Mouse (Mus musculus): ENCODE results near the gene Senp5. TPM values are rescaled to one million over a fixed set of nuclear protein-coding genes. Genes with fewer than 3 reads are reported as not detected.
"Not testable (repeated sequence)": the region's sequence is repeated elsewhere in the genome, so short reads cannot be mapped to it uniquely, and the experiment has no call there.

Gene Senp5
- polyA plus RNA-seq, 1 experiment from 2014 or later, result 17.2 TPM

GRCm38 (mm10) chr16:31979501-31979900, 23.6 kb downstream of the Senp5 start:
- Histone ChIP-seq H3K4me1 (no peaks in the 10 kb centered on the region), H3K36me3 (peaks cover 41% of the 10 kb centered on the region), H3K4me3 (no peak overlapping the region), H3K4me2 (replicated peaks) (no peak overlapping the region), H3K9ac (replicated peaks) (no peak overlapping the region), H3K27ac (replicated peaks) (no peak overlapping the region), H3K27me3 (no peaks in the 10 kb centered on the region), H3K9me3 (no peaks in the 10 kb centered on the region)
- ATAC-seq (replicated peaks), result no peak
- WGBS, result 96% methylated on average over 3 of the region's 3 CpGs

GRCm38 (mm10) chr16:31975258-31975657, 27.8 kb downstream of the Senp5 start:
- H3K9ac ChIP-seq (replicated peaks), result no peak overlapping the region
- H3K27ac ChIP-seq (replicated peaks), result no peak overlapping the region
- H3K36me3 ChIP-seq, result peaks cover 30% of the 10 kb centered on the region
- no peaks in the 10 kb centered on the region for H3K27me3 ChIP-seq
- no peak for ATAC-seq (replicated peaks)
- no peak overlapping the region for H3K4me3 ChIP-seq
- H3K9me3 ChIP-seq, result no peaks in the 10 kb centered on the region
- 94% methylated on average over 4 of the region's 4 CpGs for WGBS
- H3K4me2 ChIP-seq (replicated peaks), result no peak overlapping the region
- H3K4me1 ChIP-seq, result no peaks in the 10 kb centered on the region

- 78% methylated on average over 7 of the region's 7 CpGs for WGBS
- H3K27ac ChIP-seq (replicated peaks), result peak overlapping the region; percentile 65
- ATAC-seq (replicated peaks), result 0 out of 2 replicates have a peak, but pooled peaks have one; percentile 38
- no peaks in the 10 kb centered on the region for H3K27me3 ChIP-seq
- peaks cover 3% of the 10 kb centered on the region; the same call in 1 of the 2 replicates for H3K4me1 ChIP-seq
- H3K4me3 ChIP-seq, result no peak overlapping the region
- H3K9ac ChIP-seq (replicated peaks), result no peak overlapping the region
- H3K4me2 ChIP-seq (replicated peaks), result no peak overlapping the region
- peaks cover 76% of the 10 kb centered on the region for H3K36me3 ChIP-seq
- H3K9me3 ChIP-seq, result no peaks in the 10 kb centered on the region
Observed at GRCm38 (mm10) chr16:31963224-31963623, 39.9 kb downstream of the Senp5 start.

- H3K9ac ChIP-seq (replicated peaks), result peak within 1 kb of the TSS; percentile 77
- no peaks in the 10 kb centered on the region for H3K9me3 ChIP-seq
- ATAC-seq (replicated peaks), result peak; percentile 94
- H3K27ac ChIP-seq (replicated peaks), result peak within 1 kb of the TSS; percentile 90
- H3K4me1 ChIP-seq, result peaks cover 42% of the 10 kb centered on the region
- H3K36me3 ChIP-seq, result peaks cover 6% of the 10 kb centered on the region; the same call in 1 of the 2 replicates
- peak within 1 kb of the TSS; percentile 80 for H3K4me3 ChIP-seq
- under 1% methylated on average over 50 of the region's 55 CpGs for WGBS
- peak within 1 kb of the TSS; percentile 81 for H3K4me2 ChIP-seq (replicated peaks)
- no peaks in the 10 kb centered on the region for H3K27me3 ChIP-seq
Observed at GRCm38 (mm10) chr16:31948345-31948774, 54.7 kb downstream of the Senp5 start, which contains the start of the genes 0610012G03Rik and Ncbp2. Gene 0610012G03Rik, minus strand, starts transcription at chr16:31948494. Gene Ncbp2, plus strand, starts transcription at chr16:31948513.

DNA sequence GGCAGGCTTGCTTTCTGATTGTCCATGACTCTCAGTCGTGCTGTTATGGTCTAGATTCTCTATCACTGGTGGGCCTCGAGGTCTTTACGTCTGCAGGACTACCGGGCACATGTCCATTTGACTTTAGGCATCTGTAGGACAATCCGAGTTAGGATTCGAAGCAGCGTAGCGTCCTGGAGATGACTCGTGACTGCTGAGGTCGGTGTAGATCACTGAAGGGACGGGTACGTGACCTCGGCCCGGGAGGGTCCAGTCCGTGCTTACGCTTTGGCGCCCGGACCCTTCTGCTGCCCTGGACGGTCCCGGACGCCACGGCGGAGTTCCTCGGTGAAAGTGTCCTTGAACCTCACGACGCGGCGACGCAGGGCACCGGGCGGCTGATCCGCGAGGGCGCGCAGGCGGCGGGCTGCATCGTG, 55.2 kb downstream of the Senp5 start:
- H3K4me1 ChIP-seq, result peaks cover 42% of the 10 kb centered on the region
- under 1% methylated on average over 38 of the region's 38 CpGs for WGBS
- ATAC-seq (replicated peaks), result peak; percentile 65

GRCm38 (mm10) chr16:31947333-31947732, 55.8 kb downstream of the Senp5 start:
- WGBS, result 35% methylated on average over 8 of the region's 8 CpGs
- no peak for ATAC-seq (replicated peaks)
- H3K4me2 ChIP-seq (replicated peaks), result peak overlapping the region; percentile 81
- H3K4me3 ChIP-seq, result peak overlapping the region; percentile 80
- peak overlapping the region; percentile 90; the same call in 1 of the 2 replicates for H3K27ac ChIP-seq (replicated peaks)
- peak overlapping the region; percentile 77 for H3K9ac ChIP-seq (replicated peaks)
- no peaks in the 10 kb centered on the region for H3K27me3 ChIP-seq
- H3K9me3 ChIP-seq, result no peaks in the 10 kb centered on the region
- H3K36me3 ChIP-seq, result peaks cover 6% of the 10 kb centered on the region; the same call in 1 of the 2 replicates
- peaks cover 42% of the 10 kb centered on the region for H3K4me1 ChIP-seq

More for the DNA sequence above, 55.2 kb downstream of the Senp5 start:
- Histone ChIP-seq H3K36me3 (peaks cover 6% of the 10 kb centered on the region; the same call in 1 of the 2 replicates), H3K4me3 (peak overlapping the region; percentile 80), H3K4me2 (replicated peaks) (peak overlapping the region; percentile 81), H3K27me3 (no peaks in the 10 kb centered on the region), H3K9ac (replicated peaks) (peak overlapping the region; percentile 77), H3K27ac (replicated peaks) (peak overlapping the region; percentile 90), H3K9me3 (no peaks in the 10 kb centered on the region)

- not testable (repeated sequence) for H3K9me3 ChIP-seq; H3K27ac ChIP-seq (replicated peaks); H3K4me3 ChIP-seq; H3K9ac ChIP-seq (replicated peaks); ATAC-seq (replicated peaks); H3K27me3 ChIP-seq; H3K36me3 ChIP-seq
- peak overlapping the region; percentile 81; the same call in 1 of the 2 replicates for H3K4me2 ChIP-seq (replicated peaks)
- H3K4me1 ChIP-seq, result peaks cover 42% of the 10 kb centered on the region
- 94% methylated on average over 6 of the region's 6 CpGs for WGBS
Observed at GRCm38 (mm10) chr16:31945986-31946385, 57.1 kb downstream of the Senp5 start.

DNA sequence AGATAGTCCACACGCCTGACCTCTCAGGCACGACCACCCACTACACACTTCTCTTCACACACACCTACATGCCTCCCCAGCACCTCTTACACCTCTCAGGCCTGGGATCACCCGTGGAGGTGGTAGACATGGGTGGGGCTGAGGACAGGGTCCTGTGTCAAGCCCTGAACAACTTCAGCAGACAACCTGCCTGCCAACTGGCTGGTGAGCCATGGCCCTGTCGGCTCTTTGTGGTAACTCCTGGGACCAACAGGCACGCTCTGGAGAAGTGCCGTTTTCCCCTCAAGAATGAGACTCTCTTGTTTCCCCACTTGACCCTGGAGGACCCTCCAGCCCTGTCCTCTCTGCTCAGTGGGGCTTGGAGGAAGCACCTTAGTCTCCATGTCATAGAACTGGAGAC, 57.7 kb downstream of the Senp5 start:
- no peaks in the 10 kb centered on the region for H3K27me3 ChIP-seq
- no peak overlapping the region for H3K4me2 ChIP-seq (replicated peaks)
- no peak overlapping the region for H3K9ac ChIP-seq (replicated peaks)
- H3K4me1 ChIP-seq, result peaks cover 42% of the 10 kb centered on the region
- H3K4me3 ChIP-seq, result no peak overlapping the region
- no peak overlapping the region for H3K27ac ChIP-seq (replicated peaks)
- 92% methylated on average over 6 of the region's 6 CpGs for WGBS
- H3K36me3 ChIP-seq, result no peaks in the 10 kb centered on the region
- no peak for ATAC-seq (replicated peaks)
- H3K9me3 ChIP-seq, result no peaks in the 10 kb centered on the region

GRCm38 (mm10) chr16:31944698-31945255, 58.3 kb downstream of the Senp5 start:
- Histone ChIP-seq H3K4me1 (peaks cover 42% of the 10 kb centered on the region), H3K36me3 (no peaks in the 10 kb centered on the region), H3K4me2 (replicated peaks) (no peak overlapping the region), H3K9ac (replicated peaks) (no peak overlapping the region), H3K4me3 (no peak overlapping the region), H3K27ac (replicated peaks) (no peak overlapping the region), H3K9me3 (no peaks in the 10 kb centered on the region), H3K27me3 (no peaks in the 10 kb centered on the region)
- no peak for ATAC-seq (replicated peaks)
- WGBS, result 84% methylated on average over 12 of the region's 12 CpGs

- Histone ChIP-seq H3K4me2 (replicated peaks) (no peak overlapping the region), H3K36me3 (no peaks in the 10 kb centered on the region), H3K4me3 (no peak overlapping the region), H3K9ac (replicated peaks) (no peak overlapping the region), H3K9me3 (no peaks in the 10 kb centered on the region), H3K4me1 (peaks cover 34% of the 10 kb centered on the region), H3K27me3 (no peaks in the 10 kb centered on the region), H3K27ac (replicated peaks) (no peak overlapping the region)
- 2% methylated on average over 10 of the region's 10 CpGs for WGBS
- 0 out of 2 replicates have a peak, but pooled peaks have one; percentile 7 for ATAC-seq (replicated peaks)
Observed at GRCm38 (mm10) chr16:31943980-31944379, 59.1 kb downstream of the Senp5 start.

GRCm38 (mm10) chr16:31940586-31940985, 62.5 kb downstream of the Senp5 start:
- no peak overlapping the region for H3K27ac ChIP-seq (replicated peaks)
- no peaks in the 10 kb centered on the region for H3K9me3 ChIP-seq
- H3K4me1 ChIP-seq, result peaks cover 12% of the 10 kb centered on the region
- H3K27me3 ChIP-seq, result 0 out of 2 replicates have a peak, but pooled peaks cover 7% of the 10 kb centered on the region
- no peak for ATAC-seq (replicated peaks)
- H3K36me3 ChIP-seq, result no peaks in the 10 kb centered on the region
- no peak overlapping the region for H3K4me2 ChIP-seq (replicated peaks)
- WGBS, result 67% methylated on average over 2 of the region's 2 CpGs
- H3K9ac ChIP-seq (replicated peaks), result no peak overlapping the region
- H3K4me3 ChIP-seq, result no peak overlapping the region

GRCm38 (mm10) chr16:31938856-31939255, 64.2 kb downstream of the Senp5 start:
- Histone ChIP-seq H3K27me3 (0 out of 2 replicates have a peak, but pooled peaks cover 7% of the 10 kb centered on the region), H3K9me3 (no peaks in the 10 kb centered on the region), H3K4me2 (replicated peaks) (no peak overlapping the region), H3K27ac (replicated peaks) (no peak overlapping the region), H3K9ac (replicated peaks) (no peak overlapping the region), H3K36me3 (no peaks in the 10 kb centered on the region), H3K4me1 (peaks cover 19% of the 10 kb centered on the region), H3K4me3 (no peak overlapping the region)
- 74% methylated on average over 6 of the region's 6 CpGs for WGBS
- ATAC-seq (replicated peaks), result no peak

Measured in forebrain, embryonic 15.5 days (tissue).